8 mouse cellular contexts compared by ENCODE assay signal in genomic region chr9:27109533-27110514, GRCm38 (mm10). TPM values are rescaled to one million over a fixed set of nuclear protein-coding genes. Genes with fewer than 3 reads are reported as not detected.
DNase-seq lines count a peak whose midpoint lies in the region; ATAC-seq lines count a peak whose summit lies in the region.

No protein-coding gene starts in this region.

- 75% methylated on average over 22 of the region's 22 CpGs for WGBS in hindbrain, embryonic 13.5 days
- WGBS in hindbrain, embryonic 10.5 days: 83% methylated on average over 22 of the region's 22 CpGs
- WGBS in liver, embryonic 13.5 days (ENCODE audit: insufficient replicate concordance): 46% methylated on average over 22 of the region's 22 CpGs

- H3K27me3 ChIP-seq in hindbrain, embryonic 13.5 days: no peaks in the 10 kb centered on the region
- H3K27me3 ChIP-seq in hindbrain, embryonic 10.5 days (ENCODE audit: insufficient read depth, poor library complexity, severe bottlenecking): no peaks in the 10 kb centered on the region
- H3K27me3 ChIP-seq in liver, embryonic 13.5 days: no peaks in the 10 kb centered on the region

- 0 out of 2 replicates have a peak overlapping the region, but pooled peaks have one; percentile 51 for H3K9ac ChIP-seq in hindbrain, embryonic 13.5 days
- no peak overlapping the region for H3K9ac ChIP-seq in liver, embryonic 13.5 days

- H3K9me3 ChIP-seq in hindbrain, embryonic 13.5 days: no peaks in the 10 kb centered on the region
- H3K9me3 ChIP-seq in hindbrain, embryonic 10.5 days: no peaks in the 10 kb centered on the region
- H3K9me3 ChIP-seq in liver, embryonic 13.5 days (replicated peaks): no peaks in the 10 kb centered on the region

- H3K27ac ChIP-seq in hindbrain, embryonic 13.5 days: 0 out of 2 replicates have a peak overlapping the region, but pooled peaks have one; percentile 19
- H3K27ac ChIP-seq in hindbrain, embryonic 10.5 days: no peak overlapping the region
- no peak overlapping the region for H3K27ac ChIP-seq in liver, embryonic 13.5 days

- H3K4me2 ChIP-seq in hindbrain, embryonic 13.5 days: no peak overlapping the region
- H3K4me2 ChIP-seq in liver, embryonic 13.5 days: 0 out of 2 replicates have a peak overlapping the region, but pooled peaks have one; percentile 19

- no peak for DNase-seq in hindbrain, embryonic 10.5 days (ENCODE audit: low spot score)
- peak; percentile 75 for DNase-seq in adrenal gland, adult 8-10 months
- DNase-seq in gastrocnemius, postnatal 14 days: peak; percentile 43
- DNase-seq in kidney, adult 8-10 months: peak; percentile 69 to 85
- DNase-seq in liver, embryonic 13.5 days: peak; percentile 11
- DNase-seq in right cerebral cortex, adult 2 months (ENCODE audit: low spot score in 2 of 2): peak; percentile 48 to 66
- DNase-seq in thymus, postnatal 36 days: no peak

- peaks cover 24% of the 10 kb centered on the region for H3K4me1 ChIP-seq in hindbrain, embryonic 13.5 days (replicated peaks)
- peaks cover 9% of the 10 kb centered on the region for H3K4me1 ChIP-seq in hindbrain, embryonic 10.5 days (replicated peaks)
- H3K4me1 ChIP-seq in liver, embryonic 13.5 days (replicated peaks): peaks cover 10% of the 10 kb centered on the region

- H3K4me3 ChIP-seq in hindbrain, embryonic 13.5 days: no peak overlapping the region
- H3K4me3 ChIP-seq in hindbrain, embryonic 10.5 days: no peak overlapping the region
- H3K4me3 ChIP-seq in liver, embryonic 13.5 days (replicated peaks): no peak overlapping the region

- peaks cover 5% of the 10 kb centered on the region for H3K36me3 ChIP-seq in hindbrain, embryonic 13.5 days
- H3K36me3 ChIP-seq in hindbrain, embryonic 10.5 days: peaks cover 25% of the 10 kb centered on the region
- H3K36me3 ChIP-seq in liver, embryonic 13.5 days: no peaks in the 10 kb centered on the region

- no peak for ATAC-seq in hindbrain, embryonic 13.5 days (ENCODE audit: low FRiP score)
- peak; percentile 81 for ATAC-seq in liver, embryonic 13.5 days (ENCODE audit: low read depth)

- intact Hi-C loops in gastrocnemius, postnatal 14 days (cut with DNase I; ENCODE audit: low total_unique reads): loop anchor here (5.0 to 10.0 kb wide), 2 partner anchors 62 to 215 kb away; no protein-coding TSS in a partner anchor

RNA-seq across cellular contexts. Expression of gene Jam3, which starts 45.4 kb away (rescaled TPM):
- 72.6 and 80.1 TPM in 2 replicates for polyA plus RNA-seq in hindbrain, embryonic 13.5 days (2015; fragmentation: Nextera tagmentation; extraction: Ambion mirVana)
- polyA plus RNA-seq in hindbrain, embryonic 10.5 days (2016; fragmentation: Nextera tagmentation; extraction: Ambion mirVana): 133 TPM in 2 replicates
- total RNA-seq in adrenal gland, adult 8-10 months (2022): 10 to 100 TPM; 40.4 to 55.7 (median 47.1) TPM
- 10 to 100 TPM; 19.2 to 21.2 TPM for total RNA-seq in gastrocnemius, postnatal 14 days (2021)
- 5.7 and 7.1 TPM in 2 replicates for polyA plus RNA-seq in liver, embryonic 13.5 days (2015; fragmentation: Nextera tagmentation; extraction: Ambion mirVana)

Comparison
In these comparisons a context has a peak if more than half of its experiments do, and no peak if none do; other contexts are left out.
1. DNase-seq: peak in adrenal gland, adult 8-10 months (single experiment), gastrocnemius, postnatal 14 days (single experiment), kidney, adult 8-10 months (2 of 2), liver, embryonic 13.5 days (single experiment) and right cerebral cortex, adult 2 months (2 of 2); none in hindbrain, embryonic 10.5 days (single experiment) and thymus, postnatal 36 days (0 of 2).